Mouse (Mus musculus) layer of hippocampus, adult 18-20 months (tissue): Measurements from ENCODE around the gene Aes. TPM values are rescaled to one million over a fixed set of nuclear protein-coding genes. Genes with fewer than 3 reads are reported as not detected.

ENCODE experiments used
- DNase-seq, 2 experiments: peaks; one replicate each; pipeline ENCODE4 v3.0.0; 2022; ENCODE audit warnings: low spot score in 2 of 2
- long read RNA-seq: library from polyadenylated mRNA; stranded (forward); transcript quantifications from one replicate; pipeline ENCODE4 v2.0.0, GENCODE M21; 2021
- total RNA-seq, 2 experiments: library from RNA; stranded (reverse); gene quantifications; 2 replicates each; pipeline ENCODE4 v1.2.3; 2021

Gene Aes
- total RNA-seq, result 100 to 1,000 TPM; 765 to 778 TPM
- long read RNA-seq, transcript Aes-201 (7 exons, 1,411 nt), result major isoform, 528 of 629 reads
- long read RNA-seq, partial matches to known transcripts, result 5 of 629 reads
- long read RNA-seq, other reads (novel, unspliced or antisense), result 91 of 629 reads

- peak; percentile 60 to 74 for DNase-seq
These were observed at the start of gene Aes for GRCm38 (mm10) chr10:81559163-81559626. Aes (plus strand) TSS chr10:81559488.

GRCm38 (mm10) chr10:81510246-81510810, 49.0 kb upstream of the Aes start:
- DNase-seq, result no peak

GRCm38 (mm10) chr10:81513798-81514197, 45.5 kb upstream of the Aes start:
- DNase-seq, result no peak

GRCm38 (mm10) chr10:81517227-81517626, 42.1 kb upstream of the Aes start:
- DNase-seq, result no peak

- DNase-seq, result peak in 1 of 2 experiments; percentile 76
These were observed 40.7 kb upstream of the Aes start for GRCm38 (mm10) chr10:81518546-81518945.

GRCm38 (mm10) chr10:81519227-81519977, 39.9 kb upstream of the Aes start:
- no peak for DNase-seq

- DNase-seq, result no peak
These were observed 39.3 kb upstream of the Aes start for GRCm38 (mm10) chr10:81519978-81520365.

GRCm38 (mm10) chr10:81523142-81523541, 36.1 kb upstream of the Aes start:
- DNase-seq, result no peak

- no peak for DNase-seq
These were observed 35.7 kb upstream of the Aes start for GRCm38 (mm10) chr10:81523570-81523969.

- no peak for DNase-seq
These were observed 35.2 kb upstream of the Aes start, which contains the start of gene Gna15 for GRCm38 (mm10) chr10:81524051-81524605. Gna15 (minus strand) TSS chr10:81524225.

- no peak for DNase-seq
These were observed 34.1 kb upstream of the Aes start for GRCm38 (mm10) chr10:81525017-81525694.

GRCm38 (mm10) chr10:81526779-81527178, 32.5 kb upstream of the Aes start:
- peak in 1 of 2 experiments; percentile 68 for DNase-seq

GRCm38 (mm10) chr10:81534826-81535225, 24.5 kb upstream of the Aes start:
- DNase-seq, result no peak

- DNase-seq, result no peak
These were observed 22.6 kb upstream of the Aes start for GRCm38 (mm10) chr10:81536734-81537133.

- DNase-seq, result no peak
These were observed 21.9 kb upstream of the Aes start for GRCm38 (mm10) chr10:81537429-81537828.

GRCm38 (mm10) chr10:81538321-81539048, 20.8 kb upstream of the Aes start:
- no peak for DNase-seq

- no peak for DNase-seq
These were observed 17.9 kb upstream of the Aes start for GRCm38 (mm10) chr10:81541363-81541762.

GRCm38 (mm10) chr10:81541803-81542202, 17.5 kb upstream of the Aes start:
- no peak for DNase-seq

GRCm38 (mm10) chr10:81542727-81543460, 16.4 kb upstream of the Aes start:
- DNase-seq, result no peak

- no peak for DNase-seq
These were observed 15.7 kb upstream of the Aes start for GRCm38 (mm10) chr10:81543633-81544032.
